Mouse (Mus musculus) MEL (cell line): Measurements from ENCODE around the gene Csnk1e. TPM values are rescaled to one million over a fixed set of nuclear protein-coding genes. Genes with fewer than 3 reads are reported as not detected.

ENCODE experiments used
- DNase-seq: peaks from one replicate; pipeline ENCODE4 v3.0.0; 2011; ENCODE audit warnings: low read depth, low spot score
- H3K27ac ChIP-seq: 2 replicates; pipeline ENCODE4 v1.5.1; 2012; ENCODE audit warnings: low read depth, mild to moderate bottlenecking, control low read depth, low read length, moderate library complexity; ENCODE audit not compliant: control insufficient read depth
- H3K27me3 ChIP-seq, 2 experiments: fragments of 150-350 bp in 1 of 2; sonication (generic) in 1 of 2; 2 replicates each; pipeline ENCODE4 v1.6.1; 2012; ENCODE audit warnings: low read length in 2 of 2, mild to moderate bottlenecking in 2 of 2, improper control_type of control experiment in 1 of 2, moderate library complexity in 1 of 2; ENCODE audit not compliant: insufficient read depth in 2 of 2, control insufficient read depth in 1 of 2
- H3K36me3 ChIP-seq, 2 experiments: 2 replicates each; pipeline ENCODE4 v1.6.1; 2012 to 2014; ENCODE audit warnings: low read length in 2 of 2, improper control_type of control experiment in 1 of 2, inconsistent platforms in 1 of 2, mild to moderate bottlenecking in 1 of 2; ENCODE audit not compliant: insufficient read depth in 2 of 2, control insufficient read depth in 1 of 2
- H3K4me1 ChIP-seq, 2 experiments: fragments of 150-350 bp in 1 of 2; sonication (generic) in 1 of 2; 2 replicates each; pipeline ENCODE4 v1.6.1; 2012; ENCODE audit warnings: low read length in 2 of 2, improper control_type of control experiment in 1 of 2, mild to moderate bottlenecking in 1 of 2; ENCODE audit not compliant: insufficient read depth in 2 of 2, control insufficient read depth in 1 of 2
- H3K4me3 ChIP-seq, 2 experiments: fragments of 150-350 bp in 1 of 2; sonication (generic) in 1 of 2; 2 replicates each; pipeline ENCODE4 v1.5.1; 2012; ENCODE audit warnings: low read depth in 2 of 2, low read length in 2 of 2, mild to moderate bottlenecking in 2 of 2, moderate library complexity in 2 of 2, control low read depth in 1 of 2, improper control_type of control experiment in 1 of 2; ENCODE audit not compliant: control insufficient read depth in 1 of 2, insufficient read depth in 1 of 2
- H3K79me2 ChIP-seq: 2 replicates; pipeline ENCODE4 v1.6.1; 2012; ENCODE audit warnings: mild to moderate bottlenecking, low read length, moderate library complexity; ENCODE audit not compliant: control insufficient read depth, poor library complexity, insufficient read depth
- H3K9ac ChIP-seq: 2 replicates; pipeline ENCODE4 v1.6.1; 2012; ENCODE audit warnings: low read depth, mild to moderate bottlenecking, control low read depth, low read length, moderate library complexity; ENCODE audit not compliant: control insufficient read depth, poor library complexity, severe bottlenecking
- H3K9me3 ChIP-seq: fragments of 150-350 bp; sonication (generic); replicated peaks from 2 replicates; pipeline ENCODE4 v1.6.1; 2012; ENCODE audit warnings: mild to moderate bottlenecking, low read length, improper control_type of control experiment, moderate library complexity; ENCODE audit not compliant: insufficient read depth
- BHLHE40 ChIP-seq: IDR thresholded peaks from 2 replicates; pipeline ENCODE4 v1.6.1; 2012; ENCODE audit warnings: low read depth, mild to moderate bottlenecking, inconsistent platforms, low read length, improper control_type of control experiment, borderline replicate concordance
- ELF1 ChIP-seq: IDR thresholded peaks from 2 replicates; pipeline ENCODE4 v1.6.1; 2014; ENCODE audit warnings: low read depth, mild to moderate bottlenecking, inconsistent platforms, low read length, improper control_type of control experiment, moderate library complexity
- HCFC1 ChIP-seq: IDR thresholded peaks from 2 replicates; pipeline ENCODE4 v1.6.1; 2012; ENCODE audit warnings: low read depth, mild to moderate bottlenecking, inconsistent platforms, low read length, improper control_type of control experiment, moderate library complexity
- KAT2A ChIP-seq: conservative IDR thresholded peaks from 2 replicates; pipeline ENCODE4 v1.6.1; 2012; ENCODE audit warnings: low read depth, low read length, improper control_type of control experiment, inconsistent platforms
- MXI1 ChIP-seq: IDR thresholded peaks from 2 replicates; pipeline ENCODE4 v1.6.1; 2011; ENCODE audit warnings: mild to moderate bottlenecking, low read depth, low read length, improper control_type of control experiment
- NRF1 ChIP-seq: IDR thresholded peaks from 2 replicates; pipeline ENCODE4 v1.6.1; 2014; ENCODE audit warnings: low read depth, mild to moderate bottlenecking, inconsistent platforms, low read length, improper control_type of control experiment, moderate library complexity; ENCODE audit not compliant: poor library complexity, insufficient read depth, severe bottlenecking
- POLR2A ChIP-seq, 2 experiments: IDR thresholded peaks; 2 replicates each; pipeline ENCODE4 v1.6.1; 2011 to 2012; ENCODE audit warnings: low read length in 2 of 2, mild to moderate bottlenecking in 2 of 2, control low read depth in 1 of 2, improper control_type of control experiment in 1 of 2, low read depth in 1 of 2, moderate library complexity in 1 of 2; ENCODE audit not compliant: control insufficient read depth in 1 of 2, insufficient read depth in 1 of 2, poor library complexity in 1 of 2
- TAL1 ChIP-seq: IDR thresholded peaks from 2 replicates; pipeline ENCODE4 v1.6.1; 2012; ENCODE audit warnings: mild to moderate bottlenecking, inconsistent platforms, low read length, moderate library complexity, mixed read lengths
- TCF12 ChIP-seq: IDR thresholded peaks from 2 replicates; pipeline ENCODE4 v1.6.1; 2014; ENCODE audit warnings: low read depth, mild to moderate bottlenecking, inconsistent platforms, low read length, improper control_type of control experiment, moderate library complexity
- USF2 ChIP-seq, 2 experiments: IDR thresholded peaks; 2 replicates each; pipeline ENCODE4 v1.6.1; 2011 to 2012; ENCODE audit warnings: improper control_type of control experiment in 2 of 2, low read length in 2 of 2, borderline replicate concordance in 1 of 2, inconsistent platforms in 1 of 2, low read depth in 1 of 2, mild to moderate bottlenecking in 1 of 2; ENCODE audit not compliant: insufficient read depth in 1 of 2
- ZMIZ1 ChIP-seq: IDR thresholded peaks from 2 replicates; pipeline ENCODE4 v1.6.1; 2012; ENCODE audit warnings: low read depth, mild to moderate bottlenecking, inconsistent platforms, low read length, improper control_type of control experiment, moderate library complexity
- ZNF384 ChIP-seq: IDR thresholded peaks from 2 replicates; pipeline ENCODE4 v1.6.1; 2012; ENCODE audit warnings: low read depth, mild to moderate bottlenecking, inconsistent platforms, low read length, improper control_type of control experiment
- polyA plus RNA-seq, 2 experiments: library from polyadenylated mRNA; stranded (reverse) in 1 of 2; unstranded in 1 of 2; fragments of >175 nt in 1 of 2; fragments of >200 nt in 1 of 2; gene quantifications; 2 replicates each; pipeline versions ENCODE4 v1.2.1 to v1.2.4; 2012; ENCODE audit warnings: low replicate concordance in 2 of 2, low read depth in 1 of 2; ENCODE audit not compliant: insufficient read length in 2 of 2, insufficient read depth in 1 of 2, missing spikeins in 1 of 2
- total RNA-seq: library from RNA; depleted of rRNA; stranded (reverse); fragments of 300-350 nt; gene quantifications from 2 replicates; pipeline ENCODE4 v1.2.3, GENCODE M21; 2012; rRNA removed

Csnk1e gene
- total and polyA plus RNA-seq, 3 experiments: 28.5 to 58.1 TPM; not detected in 1

DNA sequence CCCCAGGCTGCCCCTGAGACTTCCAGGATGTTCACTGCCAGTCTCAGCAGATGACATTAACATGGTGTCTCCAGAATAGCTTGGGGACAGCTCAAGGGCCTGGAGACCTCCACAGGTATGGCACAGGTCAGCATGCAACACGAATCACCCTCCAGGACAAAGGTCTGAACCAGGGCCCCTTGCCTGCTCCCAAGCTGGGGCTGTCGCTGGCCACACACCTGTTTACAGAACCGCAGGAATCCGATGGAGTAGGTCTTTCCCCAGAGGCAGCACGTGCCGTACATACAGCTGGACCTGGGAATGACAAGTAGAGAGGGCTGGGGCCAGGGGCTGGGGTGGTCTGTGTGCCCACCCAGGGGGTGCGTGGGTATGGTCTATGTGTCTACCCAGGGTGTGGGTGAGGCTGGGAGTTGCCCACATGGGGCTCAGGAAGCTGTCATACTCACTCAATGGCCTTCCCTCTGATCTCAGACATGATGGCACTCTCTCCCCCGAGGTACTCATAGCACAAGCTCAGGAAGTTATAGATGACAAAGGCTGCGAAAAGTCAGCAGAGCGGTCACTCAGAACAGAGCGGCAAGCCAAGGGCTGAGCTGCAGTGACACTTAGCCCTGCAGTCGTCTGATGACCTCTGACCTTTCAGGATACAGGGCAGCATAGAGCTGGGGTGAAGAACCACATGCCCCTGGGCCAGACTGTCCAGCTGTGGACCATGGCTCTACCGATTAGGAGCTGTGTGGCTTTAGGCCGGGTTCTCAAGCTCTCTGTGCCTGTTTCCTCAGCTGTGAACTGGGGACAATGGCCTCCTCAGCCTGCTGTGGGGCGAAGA is 85.7 kb downstream of the Csnk1e start:
- no peak overlapping the region for H3K4me3 ChIP-seq
- TF ChIP-seq BHLHE40 (no peak), ZMIZ1 (no peak), KAT2A (no peak), USF2 (IDR thresholded peaks at IDR 0.05; ENCODE audit: borderline replicate concordance in 1 of 2, insufficient read depth in 1 of 2, low read depth in 1 of 2, low read length in 2 of 2) (no peak), MXI1 (no peak), NRF1 (no peak), POLR2A (IDR thresholded peaks at IDR 0.05; ENCODE audit: control insufficient read depth in 1 of 2, insufficient read depth in 1 of 2, low read depth in 1 of 2, low read length in 2 of 2, poor library complexity in 1 of 2) (no peak)
- no peaks in the 10 kb centered on the region for H3K27me3 ChIP-seq
- no peak for DNase-seq
- no peaks in the 10 kb centered on the region for H3K36me3 ChIP-seq
- H3K9me3 ChIP-seq: no peaks in the 10 kb centered on the region
- H3K4me1 ChIP-seq: no peaks in the 10 kb centered on the region
- no peak overlapping the region for H3K9ac ChIP-seq
- no peak overlapping the region for H3K27ac ChIP-seq
- H3K79me2 ChIP-seq: no peaks in the 10 kb centered on the region

DNA sequence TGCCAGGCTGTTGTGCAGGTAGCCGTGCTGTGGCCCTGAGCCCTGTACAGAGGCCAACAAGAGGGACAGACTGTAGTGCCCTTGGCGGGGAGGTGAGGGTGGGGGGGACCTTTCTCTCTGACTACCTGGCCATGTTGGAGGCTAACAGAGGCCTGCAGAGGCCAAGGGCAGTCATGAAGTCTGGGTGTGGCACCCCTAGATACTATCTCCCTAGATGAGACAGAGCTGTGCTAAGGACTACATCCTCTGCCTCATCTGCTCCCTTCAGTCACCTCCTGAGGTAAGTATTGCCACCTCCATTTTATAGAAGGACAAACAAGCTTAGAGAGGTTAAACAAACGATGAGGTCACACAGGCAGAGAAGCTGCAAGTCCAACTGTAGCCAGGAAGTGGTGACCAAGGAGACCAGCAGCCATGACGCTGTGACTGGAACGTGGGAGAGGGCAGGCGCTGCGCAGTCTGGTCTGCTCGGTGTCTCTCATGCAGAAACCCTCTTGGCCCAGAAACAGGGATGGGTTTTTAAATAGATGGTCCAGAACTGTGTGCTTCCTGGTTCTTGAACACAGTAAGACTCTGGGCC is 86.4 kb downstream of the Csnk1e start:
- no peaks in the 10 kb centered on the region for H3K4me1 ChIP-seq
- no peak overlapping the region for H3K9ac ChIP-seq
- H3K79me2 ChIP-seq: no peaks in the 10 kb centered on the region
- H3K9me3 ChIP-seq: no peaks in the 10 kb centered on the region
- DNase-seq: no peak
- no peak overlapping the region for H3K4me3 ChIP-seq
- no peaks in the 10 kb centered on the region for H3K36me3 ChIP-seq
- no peak overlapping the region for H3K27ac ChIP-seq
- no peak for TF ChIP-seq ELF1
- TF ChIP-seq, all 39 proteins: peak for 0
- no peaks in the 10 kb centered on the region for H3K27me3 ChIP-seq

DNA sequence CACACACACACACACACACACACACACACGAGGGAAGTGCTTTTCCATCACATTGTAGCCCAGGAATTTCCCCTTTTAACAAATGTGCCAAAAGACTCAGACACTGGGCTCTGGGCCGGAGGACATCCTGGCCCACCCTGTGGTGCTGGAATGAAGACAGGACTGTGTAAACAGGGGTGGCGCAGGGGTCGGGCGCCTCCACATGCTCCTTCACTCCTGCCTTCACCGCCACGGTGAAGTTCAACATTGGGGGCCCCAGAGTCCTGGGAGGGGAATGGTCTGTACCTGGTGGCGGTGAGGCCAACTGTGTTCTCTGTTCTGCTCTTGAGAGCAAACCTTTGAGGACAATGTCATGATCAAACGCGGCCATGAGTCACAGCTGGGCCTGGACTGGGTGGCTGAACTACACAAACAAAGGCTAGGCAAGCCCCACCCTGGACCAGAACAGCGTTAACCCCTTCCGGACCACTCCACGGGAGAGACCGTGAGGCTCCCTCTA is 87.0 kb downstream of the Csnk1e start:
- no peaks in the 10 kb centered on the region for H3K27me3 ChIP-seq
- no peaks in the 10 kb centered on the region for H3K9me3 ChIP-seq
- no peak overlapping the region for H3K27ac ChIP-seq
- no peak for TF ChIP-seq TCF12
- TF ChIP-seq HCFC1: no peak
- TF ChIP-seq TAL1: no peak
- no peak for TF ChIP-seq ZNF384
- no peak overlapping the region for H3K9ac ChIP-seq
- no peaks in the 10 kb centered on the region for H3K79me2 ChIP-seq
- no peaks in the 10 kb centered on the region for H3K4me1 ChIP-seq
- H3K4me3 ChIP-seq: no peak overlapping the region
- no peaks in the 10 kb centered on the region for H3K36me3 ChIP-seq
- DNase-seq: no peak

Other genes starting within 250 kb of the Csnk1e start
- gene Pick1, start 226.4 kb downstream of the Csnk1e start, total RNA-seq: 17.6 and 20.8 TPM in 2 replicates
- gene Pick1, start 226.4 kb downstream of the Csnk1e start, polyA plus RNA-seq: 10 to 100 TPM in 1 of 2 experiments, not detected in 1; 24.3 TPM
- gene Gm49486, start 226.2 kb downstream of the Csnk1e start, total RNA-seq: 0.12 and 0.16 TPM in 2 replicates
- gene Gm49486, start 226.2 kb downstream of the Csnk1e start, polyA plus RNA-seq: under 1 TPM in 1 of 2 experiments, not detected in 1; 0.46 TPM
- 0.15 TPM in 1 of 2 replicates, not detected in the other for gene Slc16a8, start 200.8 kb downstream of the Csnk1e start, total RNA-seq
- under 1 TPM in 1 of 2 experiments, not detected in 1; 0.47 TPM for gene Slc16a8, start 200.8 kb downstream of the Csnk1e start, polyA plus RNA-seq
- 1.1 TPM in 1 of 2 replicates, not detected in the other for gene Baiap2l2, start 170.0 kb downstream of the Csnk1e start, total RNA-seq
- gene Baiap2l2, start 170.0 kb downstream of the Csnk1e start, polyA plus RNA-seq: under 1 TPM in 1 of 2 experiments, not detected in 1; 0.60 TPM
- 11.8 and 12.0 TPM in 2 replicates for gene Pla2g6, start 127.2 kb downstream of the Csnk1e start, total RNA-seq
- 10 to 100 TPM in 1 of 2 experiments, not detected in 1; 24.7 TPM for gene Pla2g6, start 127.2 kb downstream of the Csnk1e start, polyA plus RNA-seq
- 3.3 TPM in 2 replicates for gene Maff, start 108.9 kb downstream of the Csnk1e start, total RNA-seq
- gene Maff, start 108.9 kb downstream of the Csnk1e start, polyA plus RNA-seq: 1 to 10 TPM in 1 of 2 experiments, not detected in 1; 5.8 TPM
- 7.2 and 7.5 TPM in 2 replicates for gene Tmem184b, start 52.0 kb downstream of the Csnk1e start, total RNA-seq
- 10 to 100 TPM in 1 of 2 experiments, not detected in 1; 28.4 TPM for gene Tmem184b, start 52.0 kb downstream of the Csnk1e start, polyA plus RNA-seq
- not detected in 2 replicates for gene Kcnj4, start 49.7 kb upstream of the Csnk1e start, total RNA-seq
- gene Kcnj4, start 49.7 kb upstream of the Csnk1e start, polyA plus RNA-seq: under 1 TPM in 1 of 2 experiments, not detected in 1; 0.07 TPM
- 12.6 and 14.5 TPM in 2 replicates for gene Kdelr3, start 60.8 kb upstream of the Csnk1e start, total RNA-seq
- gene Kdelr3, start 60.8 kb upstream of the Csnk1e start, polyA plus RNA-seq: 10 to 100 TPM in 1 of 2 experiments, not detected in 1; 32.2 TPM
- gene Ddx17, start 91.2 kb upstream of the Csnk1e start, total RNA-seq: 100 and 115 TPM in 2 replicates
- gene Ddx17, start 91.2 kb upstream of the Csnk1e start, polyA plus RNA-seq: 100 to 1,000 TPM in 1 of 2 experiments, 10 to 100 TPM in 1; 85.4 to 148 TPM
- not detected in 2 replicates for gene Dmc1, start 149.5 kb upstream of the Csnk1e start, total RNA-seq
- gene Dmc1, start 149.5 kb upstream of the Csnk1e start, polyA plus RNA-seq: not detected
- 0.35 and 0.39 TPM in 2 replicates for gene Fam227a, start 203.4 kb upstream of the Csnk1e start, total RNA-seq
- gene Fam227a, start 203.4 kb upstream of the Csnk1e start, polyA plus RNA-seq: under 1 TPM in 1 of 2 experiments, not detected in 1; 0.60 TPM
- gene Cby1, start 203.6 kb upstream of the Csnk1e start, total RNA-seq: 29.6 and 34.3 TPM in 2 replicates
- gene Cby1, start 203.6 kb upstream of the Csnk1e start, polyA plus RNA-seq: 10 to 100 TPM in 1 of 2 experiments, not detected in 1; 56.2 TPM
- 161 and 174 TPM in 2 replicates for gene Tomm22, start 215.3 kb upstream of the Csnk1e start, total RNA-seq
- 100 to 1,000 TPM; 281 to 829 TPM for gene Tomm22, start 215.3 kb upstream of the Csnk1e start, polyA plus RNA-seq
- 37.8 and 47.2 TPM in 2 replicates for gene Josd1, start 232.4 kb upstream of the Csnk1e start, total RNA-seq
- gene Josd1, start 232.4 kb upstream of the Csnk1e start, polyA plus RNA-seq: 10 to 100 TPM in 1 of 2 experiments, not detected in 1; 46.5 TPM
- 41.9 and 50.3 TPM in 2 replicates for gene Gtpbp1, start 235.3 kb upstream of the Csnk1e start, total RNA-seq
- 10 to 100 TPM in 1 of 2 experiments, not detected in 1; 92.2 TPM for gene Gtpbp1, start 235.3 kb upstream of the Csnk1e start, polyA plus RNA-seq